19 mouse cellular contexts compared by ENCODE assay signal in genomic region chr7:65431018-65431695, GRCm38 (mm10).
DNase-seq lines count a peak whose midpoint lies in the region; ATAC-seq lines count a peak whose summit lies in the region.
"Had no signal": no experiment of that assay in that cellular context is flagged by ENCODE, and none has a peak within 500 bp of the region (broad histone marks: within the 10 kb centered on the region; RNA-seq: fewer than 3 reads in every experiment).

No protein-coding gene starts in this region.

- no peak overlapping the region for H3K9ac ChIP-seq in kidney, embryonic 14.5 days (ENCODE audit: low read depth, low read length)
- no peak overlapping the region for H3K9ac ChIP-seq in lung, embryonic 16.5 days (ENCODE audit: low read length)
- no peak overlapping the region for H3K9ac ChIP-seq in midbrain, embryonic 13.5 days (replicated peaks)
- H3K9ac ChIP-seq: hindbrain, embryonic 14.5 days; neural tube, embryonic 15.5 days had no signal

- H3K4me3 ChIP-seq in kidney, embryonic 14.5 days (ENCODE audit: low read length): no peak overlapping the region
- no peak overlapping the region for H3K4me3 ChIP-seq in lung, embryonic 16.5 days (ENCODE audit: low read length)
- H3K4me3 ChIP-seq in midbrain, embryonic 13.5 days (replicated peaks): no peak overlapping the region
- H3K4me3 ChIP-seq: neural tube, embryonic 15.5 days had no signal

- peak; percentile 51; the same call in 1 of the 2 replicates for ATAC-seq in kidney, embryonic 14.5 days (ENCODE audit: low FRiP score, low TSS enrichment)
- ATAC-seq in lung, embryonic 16.5 days (ENCODE audit: low read depth): peak; percentile 59
- no peak for ATAC-seq in midbrain, embryonic 13.5 days

- H3K36me3 ChIP-seq in kidney, embryonic 14.5 days (ENCODE audit: control insufficient read depth, insufficient read depth, low read length): no peaks in the 10 kb centered on the region
- H3K36me3 ChIP-seq in lung, embryonic 16.5 days (ENCODE audit: control insufficient read depth, insufficient read depth, low read length): no peaks in the 10 kb centered on the region
- no peaks in the 10 kb centered on the region for H3K36me3 ChIP-seq in midbrain, embryonic 13.5 days
- H3K36me3 ChIP-seq: neural tube, embryonic 15.5 days had no signal

- DNase-seq in kidney, postnatal 25 days: no peak
- DNase-seq in lung, postnatal 36 days: no peak
- peak; percentile 68 for DNase-seq in forelimb bud, embryonic 11.5 days (ENCODE audit: low read depth, low spot score)
- DNase-seq in natural killer cell, adult 2 months (ENCODE audit: low spot score in 2 of 2): no peak
- DNase-seq: adrenal gland, adult 2 months; B cell, adult 2 months; cerebellum, postnatal 10 days; gastrocnemius, postnatal 10 days; heart, adult 18-20 months; heart, postnatal 36 days; layer of hippocampus, adult 9-11 months; liver; midbrain, embryonic 14.5 days; spleen, adult 18-20 months had no signal

- H3K27me3 ChIP-seq in kidney, embryonic 14.5 days (ENCODE audit: control insufficient read depth, insufficient read depth, low read length): no peaks in the 10 kb centered on the region
- no peaks in the 10 kb centered on the region for H3K27me3 ChIP-seq in lung, embryonic 16.5 days (ENCODE audit: control insufficient read depth, insufficient read depth, low read depth, low read length)
- no peaks in the 10 kb centered on the region for H3K27me3 ChIP-seq in midbrain, embryonic 13.5 days
- H3K27me3 ChIP-seq: neural tube, embryonic 15.5 days had no signal

- no peak overlapping the region for H3K4me2 ChIP-seq in kidney, embryonic 14.5 days (replicated peaks; ENCODE audit: low read depth, low read length)
- H3K4me2 ChIP-seq in lung, embryonic 16.5 days (ENCODE audit: low read depth, low read length): 0 out of 2 replicates have a peak overlapping the region, but pooled peaks have one; percentile 9
- no peak overlapping the region for H3K4me2 ChIP-seq in midbrain, embryonic 13.5 days (replicated peaks)
- H3K4me2 ChIP-seq: hindbrain, embryonic 14.5 days; neural tube, embryonic 15.5 days had no signal

- H3K9me3 ChIP-seq in kidney, embryonic 14.5 days (ENCODE audit: control insufficient read depth, low read length): no peaks in the 10 kb centered on the region
- H3K9me3 ChIP-seq in lung, embryonic 16.5 days (ENCODE audit: control insufficient read depth, low read length): no peaks in the 10 kb centered on the region
- no peaks in the 10 kb centered on the region for H3K9me3 ChIP-seq in midbrain, embryonic 13.5 days
- H3K9me3 ChIP-seq: neural tube, embryonic 15.5 days had no signal

- no peak overlapping the region for H3K27ac ChIP-seq in kidney, embryonic 14.5 days (ENCODE audit: low read depth, low read length)
- H3K27ac ChIP-seq in lung, embryonic 16.5 days (ENCODE audit: low read length): peak overlapping the region; percentile 91
- no peak overlapping the region for H3K27ac ChIP-seq in midbrain, embryonic 13.5 days
- H3K27ac ChIP-seq: hindbrain, embryonic 14.5 days; neural tube, embryonic 15.5 days had no signal

- H3K4me1 ChIP-seq in kidney, embryonic 14.5 days (ENCODE audit: control insufficient read depth, insufficient read depth, low read length): no peaks in the 10 kb centered on the region
- H3K4me1 ChIP-seq in lung, embryonic 16.5 days (replicated peaks; ENCODE audit: control insufficient read depth, insufficient read depth, low read length): peaks cover 9% of the 10 kb centered on the region; the same call in 1 of the 2 replicates
- no peaks in the 10 kb centered on the region for H3K4me1 ChIP-seq in midbrain, embryonic 13.5 days (replicated peaks)
- H3K4me1 ChIP-seq: neural tube, embryonic 15.5 days had no signal

- 27% methylated on average over 9 of the region's 9 CpGs for WGBS in kidney, embryonic 14.5 days
- 35% methylated on average over 9 of the region's 9 CpGs for WGBS in lung, embryonic 16.5 days
- 39% methylated on average over 9 of the region's 9 CpGs for WGBS in midbrain, embryonic 13.5 days
